Mouse (Mus musculus): Measurements from ENCODE around the gene Mx1.

Gene Mx1

GRCm38 (mm10) chr16:97443670-97444263, 18.9 kb downstream of the Mx1 start:
- DNase-seq, result peak; percentile 47 to 66

- DNase-seq, result no peak
Observed at GRCm38 (mm10) chr16:97441967-97442366, 20.7 kb downstream of the Mx1 start.

GRCm38 (mm10) chr16:97438191-97438590, 24.5 kb downstream of the Mx1 start:
- peak; percentile 50 to 67 for DNase-seq

GRCm38 (mm10) chr16:97437448-97438056, 25.2 kb downstream of the Mx1 start:
- DNase-seq, result peak; percentile 46 to 54

DNA sequence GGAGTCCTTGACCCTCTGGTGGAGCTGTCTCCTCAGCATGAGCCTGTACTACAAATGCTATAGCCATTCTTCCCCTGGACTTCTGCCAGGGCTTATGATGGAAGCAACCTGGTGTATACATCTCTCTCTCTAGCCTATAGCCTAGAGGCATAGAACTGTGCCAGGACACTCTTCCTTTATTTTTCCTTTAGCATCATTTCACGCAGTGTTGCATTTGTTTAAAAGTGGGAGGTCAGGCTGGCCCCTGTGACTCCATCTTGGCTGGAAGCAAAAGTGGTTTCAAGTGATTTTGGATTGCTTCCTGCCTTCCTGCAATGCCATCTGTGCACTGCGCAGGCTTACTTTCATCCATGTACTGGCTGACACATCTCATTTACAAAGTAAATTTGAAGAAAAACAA, 28.5 kb downstream of the Mx1 start:
- peak; percentile 54 to 76 for DNase-seq

- DNase-seq, result peak; percentile 53 to 54
Observed at GRCm38 (mm10) chr16:97431328-97431727, 31.4 kb downstream of the Mx1 start.

DNA sequence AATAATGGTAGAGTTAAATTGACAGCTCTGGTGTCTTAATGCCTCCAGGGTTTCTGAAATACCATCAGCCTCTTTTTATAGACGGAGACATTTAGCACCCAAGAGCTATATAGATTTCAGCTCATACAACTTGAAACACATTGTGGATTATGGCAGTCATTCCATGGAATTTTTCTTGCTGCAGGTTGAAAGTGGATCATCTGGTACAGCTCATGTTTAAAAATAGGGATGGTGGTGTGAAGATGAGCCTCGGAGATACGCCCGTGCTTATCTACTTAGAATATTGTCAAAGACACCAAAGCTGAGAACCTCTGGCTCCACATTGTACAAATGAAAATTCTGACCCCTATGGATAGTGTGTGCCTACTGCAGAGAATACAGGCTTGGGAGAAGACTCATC, 32.6 kb downstream of the Mx1 start:
- no peak for DNase-seq

- DNase-seq, result peak; percentile 65 to 68
Observed at GRCm38 (mm10) chr16:97428026-97428425, 34.7 kb downstream of the Mx1 start.

- DNase-seq, result no peak
Observed at GRCm38 (mm10) chr16:97423627-97424026, 39.1 kb downstream of the Mx1 start.

GRCm38 (mm10) chr16:97421671-97422070, 41.0 kb downstream of the Mx1 start:
- peak; percentile 78 to 81 for DNase-seq

GRCm38 (mm10) chr16:97418749-97419453, 43.8 kb downstream of the Mx1 start:
- DNase-seq, result no peak

DNA sequence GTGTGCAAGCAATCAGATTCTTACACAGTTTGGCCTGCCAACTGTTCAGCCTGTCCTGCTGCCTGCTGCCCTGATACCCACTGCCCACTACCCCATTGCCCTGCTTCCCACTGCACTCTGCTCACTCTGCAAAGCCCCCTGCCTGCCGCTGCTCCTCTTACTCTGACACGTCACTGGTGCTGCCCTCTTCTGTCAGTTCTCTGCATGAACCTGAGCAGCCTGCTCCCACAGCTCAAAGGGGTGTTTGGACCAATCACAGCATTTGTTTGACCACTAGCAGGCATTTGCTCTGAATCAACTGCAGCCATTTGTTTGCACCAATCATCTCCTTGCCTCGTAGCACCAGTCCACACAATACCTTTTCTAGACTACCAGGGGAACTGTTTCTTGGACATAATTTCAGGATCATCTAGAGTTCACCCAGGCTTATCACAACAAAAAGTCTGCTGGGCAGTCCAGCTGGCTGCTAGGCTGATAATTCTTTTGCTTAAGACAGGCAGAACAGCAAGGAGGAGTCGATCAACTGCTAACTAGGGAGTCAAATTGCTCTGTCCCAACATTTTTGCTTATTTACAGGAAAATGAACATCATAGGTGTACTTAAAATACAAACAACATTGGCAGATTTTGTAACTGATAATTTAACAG, 44.7 kb downstream of the Mx1 start:
- DNase-seq, result peak; percentile 55 to 72

- no peak for DNase-seq
Observed at GRCm38 (mm10) chr16:97405476-97406012, 57.2 kb downstream of the Mx1 start.

DNA sequence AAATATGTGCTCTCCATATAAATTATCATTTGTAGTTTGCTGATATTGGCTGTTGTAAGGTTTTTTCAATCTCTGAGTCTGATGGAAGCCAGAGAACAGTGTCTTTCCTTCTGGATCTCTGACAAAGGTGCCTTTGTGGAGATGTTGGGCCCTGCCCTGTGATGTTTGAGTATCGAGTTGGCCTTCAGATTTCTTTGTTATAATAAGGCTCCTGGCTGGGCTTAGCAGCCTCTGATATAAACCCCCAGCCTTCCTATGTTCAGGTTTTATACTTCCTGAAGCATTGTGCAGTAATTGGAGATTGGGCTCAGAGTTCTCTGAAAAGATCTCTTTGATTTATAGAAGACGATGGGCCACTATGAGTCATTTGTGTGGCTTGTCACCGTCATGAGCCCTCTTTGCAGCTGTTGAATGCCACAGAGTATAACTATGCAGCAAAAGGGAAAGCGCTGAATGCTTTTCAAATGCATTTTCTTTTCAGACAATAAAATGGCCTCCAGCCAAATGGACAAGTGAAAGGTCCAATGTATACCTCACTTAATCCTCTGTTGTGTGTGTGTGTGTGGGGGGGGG, 60.4 kb downstream of the Mx1 start:
- DNase-seq, result no peak

DNA sequence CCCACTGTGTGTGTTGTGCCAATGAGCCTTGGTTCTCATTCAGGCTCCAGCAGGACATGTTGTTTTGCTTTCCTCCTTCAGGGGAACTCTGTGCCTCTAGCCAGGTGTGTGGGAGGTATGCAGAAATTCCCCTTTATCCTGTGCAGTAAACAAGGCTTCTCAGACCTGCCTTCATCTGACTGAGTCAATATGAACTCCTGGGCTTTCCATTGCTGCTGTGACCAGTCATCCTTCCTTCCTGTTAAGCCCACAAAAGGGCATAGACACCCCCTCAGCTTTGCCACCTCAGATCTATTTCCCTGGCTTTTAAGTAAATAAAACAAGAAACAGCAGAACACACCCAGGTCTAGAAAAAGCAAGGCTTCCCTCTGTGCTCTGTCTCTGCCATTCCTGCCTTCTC, 61.0 kb downstream of the Mx1 start:
- DNase-seq, result no peak

- no peak for DNase-seq
Observed at GRCm38 (mm10) chr16:97399991-97400390, 62.7 kb downstream of the Mx1 start.

- no peak for DNase-seq
Observed at GRCm38 (mm10) chr16:97397945-97398531, 64.7 kb downstream of the Mx1 start.

Data from cerebellum, postnatal 14 days (tissue).